Mouse (Mus musculus) cerebellum, adult 2 months (tissue): ENCODE measurements around the gene Leng8. TPM values are rescaled to one million over a fixed set of nuclear protein-coding genes. Genes with fewer than 3 reads are reported as not detected.
"Not testable (repeated sequence)": the region's sequence is repeated elsewhere in the genome, so short reads cannot be mapped to it uniquely, and the experiment has no call there.

ENCODE experiments used
- DNase-seq, 2 experiments: peaks; one replicate each; pipeline ENCODE4 v3.0.0; 2021
- H3K27ac ChIP-seq: fragments of 200-500 bp; 2 replicates; pipeline ENCODE4 v1.5.1; 2012; ENCODE audit warnings: low read length, control low read depth, inconsistent platforms; ENCODE audit not compliant: insufficient read depth
- H3K27me3 ChIP-seq: fragments of 200-500 bp; 2 replicates; pipeline ENCODE4 v1.6.1; 2012; ENCODE audit warnings: inconsistent platforms, mild to moderate bottlenecking, low read length, moderate library complexity; ENCODE audit not compliant: control insufficient read depth, insufficient read depth
- H3K4me1 ChIP-seq: fragments of 200-500 bp; 2 replicates; pipeline ENCODE4 v1.6.1; 2011; ENCODE audit warnings: low read length; ENCODE audit not compliant: control insufficient read depth, insufficient read depth
- H3K4me3 ChIP-seq: fragments of 200-500 bp; replicated peaks from 2 replicates; pipeline ENCODE3; 2011; ENCODE audit warnings: mild to moderate bottlenecking, low read depth, low read length, control low read depth; ENCODE audit not compliant: insufficient read depth
- CTCF ChIP-seq: fragments of 200-500 bp; IDR thresholded peaks from 2 replicates; pipeline ENCODE4 v1.5.1; 2011; ENCODE audit warnings: low read depth, mild to moderate bottlenecking, control low read depth, low read length, moderate library complexity, borderline replicate concordance; ENCODE audit not compliant: insufficient read depth
- POLR2A ChIP-seq: fragments of 200-500 bp; IDR thresholded peaks from 2 replicates; pipeline ENCODE4 v1.6.1; 2011; ENCODE audit warnings: low read length, control low read depth, borderline replicate concordance; ENCODE audit not compliant: insufficient read depth
- WGBS: fragments of 180-500 bp; shearing (Covaris S2); methylation state at CpG from one replicate; pipeline ENCODE4 v1.1.7; 2018; 5-methylcytosine and 5-hydroxymethylcytosine counted together
- polyA plus RNA-seq: library from polyadenylated mRNA; depleted of rRNA; stranded (reverse); fragments of >200 nt; gene quantifications from 2 replicates; pipeline ENCODE4 v1.2.3, GENCODE M21; 2012

Gene Leng8
- polyA plus RNA-seq, 1 experiment = 587 TPM

GRCm38 (mm10) chr7:4150811-4151221 lies 14.0 kb downstream of the Leng8 start:
- H3K4me1 ChIP-seq = peaks cover 6% of the 10 kb centered on the region; the same call in 1 of the 2 replicates
- WGBS = under 1% methylated on average over 14 of the region's 14 CpGs
- peak; percentile 80 to 89 for DNase-seq
- H3K27me3 ChIP-seq = no peaks in the 10 kb centered on the region
- peak overlapping the region; percentile 26 for H3K27ac ChIP-seq
- TF ChIP-seq POLR2A (peak; percentile 43; the same call in 1 of the 2 replicates), CTCF (no peak)
- H3K4me3 ChIP-seq = peak overlapping the region; percentile 98

GRCm38 (mm10) chr7:4151241-4151640 lies 14.4 kb downstream of the Leng8 start:
- Histone ChIP-seq H3K27me3 (no peaks in the 10 kb centered on the region), H3K4me1 (peaks cover 6% of the 10 kb centered on the region; the same call in 1 of the 2 replicates), H3K4me3 (peak overlapping the region; percentile 98), H3K27ac (no peak overlapping the region; the same call in 1 of the 2 replicates)
- no peak for TF ChIP-seq POLR2A
- no peak for TF ChIP-seq CTCF
- WGBS = 7% methylated on average over 22 of the region's 22 CpGs
- DNase-seq = peak in 1 of 2 experiments; percentile 62

- no peak overlapping the region for H3K27ac ChIP-seq
- 60% methylated on average over 5 of the region's 5 CpGs for WGBS
- no peak for TF ChIP-seq POLR2A
- no peak for TF ChIP-seq CTCF
- no peaks in the 10 kb centered on the region for H3K4me1 ChIP-seq
- H3K27me3 ChIP-seq = no peaks in the 10 kb centered on the region
- no peak for DNase-seq
- H3K4me3 ChIP-seq = no peak overlapping the region
Measured at GRCm38 (mm10) chr7:4154356-4154755, 17.5 kb downstream of the Leng8 start.

- no peaks in the 10 kb centered on the region for H3K4me1 ChIP-seq
- no peak for DNase-seq
- no peaks in the 10 kb centered on the region for H3K27me3 ChIP-seq
- TF ChIP-seq CTCF = no peak
- TF ChIP-seq POLR2A = no peak
- H3K27ac ChIP-seq = no peak overlapping the region
- 24% methylated on average over 4 of the region's 4 CpGs for WGBS
- H3K4me3 ChIP-seq = no peak overlapping the region
Measured at GRCm38 (mm10) chr7:4154976-4155375, 18.1 kb downstream of the Leng8 start.

GRCm38 (mm10) chr7:4161596-4161995 lies 24.8 kb downstream of the Leng8 start:
- not testable (repeated sequence) for H3K4me3 ChIP-seq, H3K27ac ChIP-seq, H3K4me1 ChIP-seq, H3K27me3 ChIP-seq, DNase-seq
- 93% methylated on average over 4 of the region's 4 CpGs for WGBS

- H3K4me1 ChIP-seq = no peaks in the 10 kb centered on the region
- TF ChIP-seq POLR2A (no peak), CTCF (no peak)
- WGBS = 4% methylated on average over 11 of the region's 11 CpGs
- H3K4me3 ChIP-seq = no peak overlapping the region
- DNase-seq = no peak
- H3K27me3 ChIP-seq = no peaks in the 10 kb centered on the region
- no peak overlapping the region for H3K27ac ChIP-seq
Measured at GRCm38 (mm10) chr7:4163571-4164072, 26.8 kb downstream of the Leng8 start.

- H3K27ac ChIP-seq = no peak within 1 kb of the TSS
- TF ChIP-seq POLR2A (no peak), CTCF (no peak)
- no peak within 1 kb of the TSS for H3K4me3 ChIP-seq
- 1% methylated on average over 20 of the region's 20 CpGs for WGBS
- DNase-seq = no peak
- H3K27me3 ChIP-seq = no peaks in the 10 kb centered on the region
- no peaks in the 10 kb centered on the region for H3K4me1 ChIP-seq
Measured at GRCm38 (mm10) chr7:4164090-4164910, 27.5 kb downstream of the Leng8 start, which contains the start of gene Cdc42ep5. Gene Cdc42ep5 (minus strand): TSS chr7:4164860.

- Histone ChIP-seq H3K27me3 (no peaks in the 10 kb centered on the region), H3K4me3 (no peak overlapping the region), H3K27ac (no peak overlapping the region), H3K4me1 (no peaks in the 10 kb centered on the region)
- TF ChIP-seq CTCF (no peak), POLR2A (no peak)
- no peak for DNase-seq
- WGBS = 19% methylated on average over 3 of the region's 3 CpGs
Measured at GRCm38 (mm10) chr7:4165286-4165685, 28.4 kb downstream of the Leng8 start.
